Mouse (Mus musculus): ENCODE measurements around the gene Rhog. TPM values are rescaled to one million over a fixed set of nuclear protein-coding genes. Genes with fewer than 3 reads are reported as not detected.

Rhog gene
- polyA plus RNA-seq, 1 experiment from 2014 or later: 56.3 TPM

DNA sequence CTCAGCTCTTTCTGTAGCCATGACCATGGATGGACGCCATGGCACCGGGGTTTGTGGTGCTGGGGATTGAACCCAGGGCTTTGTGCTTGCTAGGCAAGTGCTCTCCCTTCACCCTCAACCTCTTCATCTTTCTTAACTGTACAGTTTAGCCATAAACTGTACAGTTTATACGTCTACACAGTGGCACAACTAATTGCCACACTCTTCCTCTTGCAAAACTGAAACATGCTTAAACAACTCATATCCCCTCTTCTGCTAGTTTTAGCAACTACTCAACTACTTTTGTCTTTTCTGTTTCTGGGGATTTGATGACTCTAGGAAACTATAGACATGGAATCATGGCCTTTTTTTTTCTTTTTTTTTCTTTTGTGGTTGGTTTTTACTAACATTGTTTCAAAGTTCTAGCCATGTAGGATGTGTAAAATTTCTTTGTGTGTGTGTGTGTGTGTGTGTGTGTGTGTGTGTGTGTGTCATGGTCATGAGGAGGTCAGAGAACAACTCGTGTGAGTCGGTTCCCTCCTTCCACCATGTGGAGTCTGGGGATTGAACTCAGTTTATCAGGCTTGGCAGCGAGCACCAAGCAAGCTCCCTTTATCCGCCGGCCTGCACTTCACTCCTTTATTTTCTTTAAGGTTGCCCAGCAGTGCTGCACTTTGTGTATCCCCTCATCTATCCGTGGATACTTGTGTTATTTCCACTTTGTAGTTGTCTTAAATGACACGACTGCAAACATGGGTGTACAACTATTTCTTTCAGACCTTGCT, 4.0 kb upstream of the Rhog start:
- Histone ChIP-seq H3K4me3 (ENCODE audit: low read depth, low read length) (no peak overlapping the region), H3K27me3 (ENCODE audit: control insufficient read depth, insufficient read depth, low read depth, low read length) (no peaks in the 10 kb centered on the region), H3K4me2 (ENCODE audit: low read depth, low read length) (no peak overlapping the region), H3K27ac (ENCODE audit: low read length) (no peak overlapping the region), H3K36me3 (ENCODE audit: control insufficient read depth, insufficient read depth) (no peaks in the 10 kb centered on the region), H3K9ac (ENCODE audit: low read depth, low read length) (no peak overlapping the region), H3K9me3 (replicated peaks; ENCODE audit: control insufficient read depth, low read length) (no peaks in the 10 kb centered on the region), H3K4me1 (ENCODE audit: control insufficient read depth, low read depth, low read length) (peaks cover 5% of the 10 kb centered on the region; the same call in 1 of the 2 replicates)
- 66% methylated on average over 10 of the region's 10 CpGs for WGBS (ENCODE audit: insufficient replicate concordance)
- ATAC-seq (ENCODE audit: low read depth): no peak

DNA sequence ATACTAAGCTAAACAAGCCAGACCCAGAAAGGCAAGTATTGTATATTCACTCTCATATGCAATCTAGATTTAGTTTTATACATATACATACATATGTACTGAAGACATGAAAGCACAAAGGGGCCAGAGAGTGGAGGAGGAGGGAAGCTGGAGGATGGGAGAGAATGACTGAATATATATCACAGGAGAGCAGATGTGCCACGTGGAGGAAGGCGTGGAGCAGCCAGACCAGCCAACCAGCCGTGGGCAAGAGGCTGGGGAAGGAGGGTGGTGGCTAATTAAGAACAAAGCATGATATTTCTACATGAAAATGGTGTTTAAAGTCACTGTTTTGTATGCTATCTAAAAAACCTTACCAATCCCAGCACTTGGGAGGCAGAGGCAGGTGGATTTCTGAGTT, 2.9 kb upstream of the Rhog start:
- Histone ChIP-seq H3K9ac (ENCODE audit: low read depth, low read length) (no peak overlapping the region), H3K27me3 (ENCODE audit: control insufficient read depth, insufficient read depth, low read depth, low read length) (no peaks in the 10 kb centered on the region), H3K4me2 (ENCODE audit: low read depth, low read length) (no peak overlapping the region), H3K4me3 (ENCODE audit: low read depth, low read length) (no peak overlapping the region), H3K36me3 (ENCODE audit: control insufficient read depth, insufficient read depth) (no peaks in the 10 kb centered on the region), H3K27ac (ENCODE audit: low read length) (no peak overlapping the region), H3K4me1 (ENCODE audit: control insufficient read depth, low read depth, low read length) (peaks cover 9% of the 10 kb centered on the region; the same call in 1 of the 2 replicates), H3K9me3 (replicated peaks; ENCODE audit: control insufficient read depth, low read length) (no peaks in the 10 kb centered on the region)
- 48% methylated on average over 3 of the region's 3 CpGs for WGBS (ENCODE audit: insufficient replicate concordance)
- ATAC-seq (ENCODE audit: low read depth): no peak

DNA sequence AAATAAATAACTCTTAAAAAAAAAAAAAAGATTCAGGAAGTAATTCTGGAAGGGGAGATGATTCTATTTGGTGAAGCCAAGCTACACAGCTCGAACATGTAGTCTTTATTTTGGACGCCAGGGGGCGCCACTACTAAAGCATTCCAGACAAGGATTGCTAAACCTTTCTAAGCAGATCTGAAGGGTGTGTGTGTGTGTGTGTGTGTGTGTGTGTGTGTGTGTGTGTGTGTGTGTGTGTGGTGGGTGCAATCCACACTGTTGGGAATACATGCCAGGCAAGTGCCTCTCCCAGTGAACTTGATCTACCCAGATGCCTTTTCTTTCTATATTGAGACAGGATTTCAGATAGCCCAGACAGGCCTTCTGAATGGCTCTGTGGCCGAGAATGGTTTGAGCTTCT, 2.3 kb upstream of the Rhog start:
- no peaks in the 10 kb centered on the region for H3K9me3 ChIP-seq (replicated peaks; ENCODE audit: control insufficient read depth, low read length)
- H3K4me2 ChIP-seq (ENCODE audit: low read depth, low read length): no peak overlapping the region
- ATAC-seq (ENCODE audit: low read depth): peak; percentile 60
- peaks cover 11% of the 10 kb centered on the region; the same call in 1 of the 2 replicates for H3K4me1 ChIP-seq (ENCODE audit: control insufficient read depth, low read depth, low read length)
- WGBS (ENCODE audit: insufficient replicate concordance): 19% methylated on average over 4 of the region's 4 CpGs
- no peak overlapping the region for H3K4me3 ChIP-seq (ENCODE audit: low read depth, low read length)
- no peak overlapping the region for H3K27ac ChIP-seq (ENCODE audit: low read length)
- H3K36me3 ChIP-seq (ENCODE audit: control insufficient read depth, insufficient read depth): no peaks in the 10 kb centered on the region
- H3K9ac ChIP-seq (ENCODE audit: low read depth, low read length): no peak overlapping the region
- H3K27me3 ChIP-seq (ENCODE audit: control insufficient read depth, insufficient read depth, low read depth, low read length): no peaks in the 10 kb centered on the region

DNA sequence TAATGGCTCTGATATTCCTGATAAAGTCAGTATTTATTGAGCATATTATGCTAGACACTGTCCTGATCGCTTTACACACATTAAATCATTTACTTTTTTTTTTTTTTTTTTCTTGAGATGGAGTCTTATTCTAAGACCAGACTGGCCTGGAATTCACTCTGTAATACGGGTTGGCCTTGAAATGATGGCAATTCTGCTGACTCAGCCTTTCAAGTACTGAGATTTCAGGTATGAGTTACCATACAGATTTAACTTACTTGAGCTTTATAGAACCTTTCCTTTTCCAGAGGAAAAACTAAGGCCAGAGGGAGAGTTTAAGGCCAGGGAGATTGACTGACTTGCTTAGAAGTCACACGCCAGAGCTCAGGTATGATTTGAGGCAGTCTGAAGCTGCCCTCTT, 782 bp upstream of the Rhog start:
- no peaks in the 10 kb centered on the region for H3K36me3 ChIP-seq (ENCODE audit: control insufficient read depth, insufficient read depth)
- 74% methylated on average over 3 of the region's 3 CpGs for WGBS (ENCODE audit: insufficient replicate concordance)
- H3K4me1 ChIP-seq (ENCODE audit: control insufficient read depth, low read depth, low read length): peaks cover 11% of the 10 kb centered on the region
- no peaks in the 10 kb centered on the region for H3K9me3 ChIP-seq (replicated peaks; ENCODE audit: control insufficient read depth, low read length)
- no peak overlapping the region for H3K27ac ChIP-seq (ENCODE audit: low read length)
- no peak overlapping the region for H3K9ac ChIP-seq (ENCODE audit: low read depth, low read length)
- no peaks in the 10 kb centered on the region for H3K27me3 ChIP-seq (ENCODE audit: control insufficient read depth, insufficient read depth, low read depth, low read length)
- H3K4me2 ChIP-seq (ENCODE audit: low read depth, low read length): no peak overlapping the region
- no peak overlapping the region for H3K4me3 ChIP-seq (ENCODE audit: low read depth, low read length)
- no peak for ATAC-seq (ENCODE audit: low read depth)

DNA sequence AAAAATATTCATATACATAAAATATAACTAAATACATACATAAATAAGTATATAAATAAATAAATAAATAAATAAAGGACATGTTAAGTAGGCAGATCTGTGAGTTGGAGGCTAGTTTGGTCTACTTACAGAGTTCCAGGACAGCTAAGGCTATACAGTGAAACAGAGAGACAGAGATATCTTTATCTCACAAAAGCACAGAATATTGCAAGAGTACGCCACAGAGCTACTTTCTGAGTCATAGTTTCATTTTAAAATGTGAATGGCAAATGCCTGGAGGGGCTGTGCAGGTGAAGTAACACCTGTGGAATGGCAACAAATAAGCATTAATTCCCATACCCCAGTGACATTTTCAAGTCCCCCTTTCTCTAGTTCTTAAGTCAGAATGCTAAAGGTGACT, 2.2 kb downstream of the Rhog start:
- peak overlapping the region; percentile 10; the same call in 1 of the 2 replicates for H3K27ac ChIP-seq (ENCODE audit: low read length)
- 29% methylated on average over 1 of the region's 1 CpGs for WGBS (ENCODE audit: insufficient replicate concordance)
- peak overlapping the region; percentile 46; the same call in 1 of the 2 replicates for H3K4me2 ChIP-seq (ENCODE audit: low read depth, low read length)
- 0 out of 2 replicates have a peak overlapping the region, but pooled peaks have one; percentile 5 for H3K4me3 ChIP-seq (ENCODE audit: low read depth, low read length)
- H3K4me1 ChIP-seq (ENCODE audit: control insufficient read depth, low read depth, low read length): peaks cover 18% of the 10 kb centered on the region
- H3K9ac ChIP-seq (ENCODE audit: low read depth, low read length): peak overlapping the region; percentile 29; the same call in 1 of the 2 replicates
- H3K9me3 ChIP-seq (replicated peaks; ENCODE audit: control insufficient read depth, low read length): no peaks in the 10 kb centered on the region
- H3K27me3 ChIP-seq (ENCODE audit: control insufficient read depth, insufficient read depth, low read depth, low read length): no peaks in the 10 kb centered on the region
- no peaks in the 10 kb centered on the region for H3K36me3 ChIP-seq (ENCODE audit: control insufficient read depth, insufficient read depth)
- ATAC-seq (ENCODE audit: low read depth): no peak

DNA sequence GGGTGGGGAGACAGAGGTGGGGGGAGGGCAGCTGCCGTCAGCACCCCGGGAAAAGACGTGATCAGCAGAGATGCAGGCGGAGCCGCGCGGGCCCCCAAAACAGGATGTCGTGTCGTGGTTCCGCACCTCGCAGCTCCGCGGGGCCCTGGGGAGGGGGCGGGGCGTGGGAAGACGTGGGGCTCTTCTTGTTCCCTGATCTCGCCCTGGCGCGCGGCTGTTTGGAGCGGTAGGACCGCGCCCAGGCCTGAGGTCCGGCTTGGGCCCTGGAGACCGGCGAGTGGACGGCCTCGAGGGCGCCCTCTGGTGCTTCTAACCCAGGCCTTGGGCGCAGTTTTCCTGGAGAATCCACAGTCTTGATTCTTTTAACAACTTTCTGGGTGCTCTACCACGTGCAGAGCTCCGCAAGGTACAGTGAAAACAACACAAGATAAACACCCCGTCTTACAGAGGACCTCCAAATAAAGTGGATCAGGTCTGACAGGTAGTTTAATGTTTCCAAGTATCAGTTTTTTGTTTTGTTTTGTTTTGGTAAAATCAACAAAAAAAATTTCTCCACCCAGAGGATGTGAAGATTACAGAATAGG, 5.1 kb downstream of the Rhog start:
- H3K36me3 ChIP-seq (ENCODE audit: control insufficient read depth, insufficient read depth): no peaks in the 10 kb centered on the region
- peak; percentile 74 for ATAC-seq (ENCODE audit: low read depth)
- H3K9ac ChIP-seq (ENCODE audit: low read depth, low read length): peak overlapping the region; percentile 98
- no peaks in the 10 kb centered on the region for H3K9me3 ChIP-seq (replicated peaks; ENCODE audit: control insufficient read depth, low read length)
- H3K4me3 ChIP-seq (ENCODE audit: low read depth, low read length): peak overlapping the region; percentile 97
- peak overlapping the region; percentile 99 for H3K27ac ChIP-seq (ENCODE audit: low read length)
- peak overlapping the region; percentile 99 for H3K4me2 ChIP-seq (ENCODE audit: low read depth, low read length)
- under 1% methylated on average over 33 of the region's 33 CpGs for WGBS (ENCODE audit: insufficient replicate concordance)
- H3K27me3 ChIP-seq (ENCODE audit: control insufficient read depth, insufficient read depth, low read depth, low read length): no peaks in the 10 kb centered on the region
- peaks cover 45% of the 10 kb centered on the region for H3K4me1 ChIP-seq (ENCODE audit: control insufficient read depth, low read depth, low read length)

DNA sequence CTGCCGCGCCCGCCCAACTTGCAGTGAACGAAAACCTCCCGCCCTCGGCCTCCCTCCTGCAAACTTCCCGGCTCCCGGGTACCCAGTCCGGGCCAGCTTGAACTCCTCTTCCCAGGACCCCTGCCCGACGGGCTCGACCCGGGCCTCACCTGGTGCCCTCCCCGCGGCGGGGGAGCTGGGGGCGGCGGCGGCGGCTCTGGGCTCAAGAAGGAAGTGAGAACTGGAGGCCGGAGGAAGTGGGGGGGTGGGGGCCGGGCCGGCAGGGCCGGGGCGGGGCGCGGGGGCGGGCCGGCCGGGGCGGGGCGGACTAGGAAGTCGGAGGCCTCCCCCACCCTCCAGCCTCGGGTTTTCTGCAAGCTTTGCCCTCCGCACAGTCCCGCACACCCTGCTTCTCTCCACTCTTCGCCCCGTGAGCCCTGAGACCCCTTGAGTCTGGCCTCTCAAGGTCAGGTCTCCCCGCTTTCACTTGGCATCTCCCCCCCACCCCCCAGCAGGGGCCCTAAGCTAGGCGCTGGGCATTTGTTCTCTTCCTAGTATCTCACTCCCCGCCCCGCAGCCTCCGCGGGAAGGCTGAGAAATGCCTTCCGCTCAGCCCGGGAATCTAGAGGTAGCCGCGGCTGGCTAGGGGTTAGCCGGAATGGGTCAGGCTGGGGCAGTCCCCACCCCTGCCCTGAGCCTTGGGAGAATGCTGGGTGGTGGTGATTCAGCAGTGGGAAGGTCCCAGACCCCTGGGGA, 5.8 kb downstream of the Rhog start:
- Histone ChIP-seq H3K4me2 (ENCODE audit: low read depth, low read length) (peak overlapping the region; percentile 99), H3K36me3 (ENCODE audit: control insufficient read depth, insufficient read depth) (no peaks in the 10 kb centered on the region), H3K4me3 (ENCODE audit: low read depth, low read length) (peak overlapping the region; percentile 97), H3K9me3 (replicated peaks; ENCODE audit: control insufficient read depth, low read length) (no peaks in the 10 kb centered on the region), H3K27me3 (ENCODE audit: control insufficient read depth, insufficient read depth, low read depth, low read length) (no peaks in the 10 kb centered on the region), H3K9ac (ENCODE audit: low read depth, low read length) (peak overlapping the region; percentile 98), H3K27ac (ENCODE audit: low read length) (peak overlapping the region; percentile 99), H3K4me1 (ENCODE audit: control insufficient read depth, low read depth, low read length) (peaks cover 52% of the 10 kb centered on the region)
- WGBS (ENCODE audit: insufficient replicate concordance): 0% methylated on average over 35 of the region's 49 CpGs
- ATAC-seq (ENCODE audit: low read depth): peak; percentile 80

DNA sequence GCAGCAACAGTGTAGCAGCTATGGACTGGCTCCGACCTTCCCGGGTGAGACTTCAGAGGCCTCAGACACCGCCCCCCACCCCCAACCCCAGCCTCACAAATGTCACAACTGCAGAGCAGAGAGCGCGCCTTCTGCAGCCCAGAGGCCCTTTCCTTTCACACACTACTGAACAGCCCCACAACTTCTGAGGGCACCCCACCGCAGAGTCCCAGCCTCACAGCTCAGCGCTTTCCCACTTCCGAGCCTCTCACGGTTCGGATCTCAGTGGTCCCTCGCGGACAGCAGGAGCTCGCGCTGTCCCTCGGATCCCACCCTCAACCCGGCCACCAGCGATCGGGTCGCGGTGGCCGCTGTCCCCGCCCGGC, 6.3 kb downstream of the Rhog start:
- peak; percentile 14 for ATAC-seq (ENCODE audit: low read depth)

More for the DNA sequence above, 6.3 kb downstream of the Rhog start:
- Histone ChIP-seq H3K4me2 (ENCODE audit: low read depth, low read length) (peak overlapping the region; percentile 99), H3K4me3 (ENCODE audit: low read depth, low read length) (peak overlapping the region; percentile 97), H3K9me3 (replicated peaks; ENCODE audit: control insufficient read depth, low read length) (no peaks in the 10 kb centered on the region), H3K36me3 (ENCODE audit: control insufficient read depth, insufficient read depth) (no peaks in the 10 kb centered on the region), H3K27me3 (ENCODE audit: control insufficient read depth, insufficient read depth, low read depth, low read length) (no peaks in the 10 kb centered on the region), H3K4me1 (ENCODE audit: control insufficient read depth, low read depth, low read length) (peaks cover 57% of the 10 kb centered on the region), H3K27ac (ENCODE audit: low read length) (peak overlapping the region; percentile 99), H3K9ac (ENCODE audit: low read depth, low read length) (peak overlapping the region; percentile 98)
- under 1% methylated on average over 23 of the region's 23 CpGs for WGBS (ENCODE audit: insufficient replicate concordance)
